Mouse (Mus musculus) bone marrow macrophage, adult 2 months (primary cell): ENCODE measurements at regions not wholly inside any gene's neighbourhood (a gene's known extent, or its start where the extent isn't known, plus 50 kb on each side); places are given as distances from the start of the nearest gene placed in this dataset.

Experiments used
- H3K27ac ChIP-seq: 2 replicates; pipeline ENCODE4 v1.5.1; 2012; ENCODE audit warnings: low read depth, low read length; ENCODE audit not compliant: insufficient read depth
- H3K4me1 ChIP-seq: 2 replicates; pipeline ENCODE4 v1.6.1; 2012; ENCODE audit warnings: low read length; ENCODE audit not compliant: control insufficient read depth, insufficient read depth
- H3K4me3 ChIP-seq: 2 replicates; pipeline ENCODE4 v1.5.1; 2012; ENCODE audit warnings: mild to moderate bottlenecking, low read length, moderate library complexity; ENCODE audit not compliant: insufficient read depth
- CTCF ChIP-seq: IDR thresholded peaks from 2 replicates; pipeline ENCODE4 v1.5.1; 2012; ENCODE audit warnings: low read depth, mild to moderate bottlenecking, low read length, moderate library complexity
- POLR2A ChIP-seq: IDR thresholded peaks from 2 replicates; pipeline ENCODE4 v1.6.1; 2012; ENCODE audit warnings: mild to moderate bottlenecking, low read depth, low read length, borderline replicate concordance

DNA sequence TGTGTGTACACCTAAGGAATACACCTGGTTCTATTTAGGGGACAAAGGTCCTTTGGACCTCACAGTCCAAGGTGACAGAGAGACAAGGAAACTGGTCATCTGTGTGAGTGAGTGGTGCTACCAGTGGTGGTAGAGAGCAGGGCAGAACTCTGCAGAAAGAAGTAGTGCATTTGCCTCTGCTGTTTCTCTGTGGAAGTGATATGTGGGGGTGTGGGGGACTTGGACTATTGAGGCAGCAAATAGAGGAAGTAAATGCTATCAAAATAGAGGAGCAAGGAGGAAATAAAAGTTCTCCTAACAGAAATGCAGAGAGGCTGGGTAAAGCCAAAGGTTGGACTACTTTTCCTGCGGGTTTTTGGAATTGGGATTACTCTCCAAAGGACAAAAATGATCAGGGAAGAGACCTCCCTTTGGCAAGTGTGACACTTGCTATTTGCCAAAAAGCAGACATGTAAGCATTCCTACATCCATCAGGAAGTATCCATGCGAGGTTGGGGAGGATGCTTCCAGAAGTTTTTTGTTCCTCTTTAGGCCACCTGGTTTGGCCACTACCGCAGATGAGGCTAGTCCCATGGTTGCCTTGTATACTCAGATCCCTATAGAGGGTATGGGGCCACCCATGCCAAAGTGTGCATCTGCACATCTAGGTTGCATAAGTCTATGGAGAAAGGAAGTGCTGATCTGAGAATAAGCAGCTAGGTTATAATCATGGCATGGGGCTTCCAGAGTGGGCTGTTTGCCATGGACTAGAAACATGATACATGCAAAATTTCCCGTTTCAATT, 285.0 kb upstream of the Klf4 start:
- Histone ChIP-seq H3K27ac (peak overlapping the region; percentile 82), H3K4me3 (no peak overlapping the region), H3K4me1 (peaks cover 48% of the 10 kb centered on the region)
- TF ChIP-seq POLR2A = no peak
- no peak for TF ChIP-seq CTCF

DNA sequence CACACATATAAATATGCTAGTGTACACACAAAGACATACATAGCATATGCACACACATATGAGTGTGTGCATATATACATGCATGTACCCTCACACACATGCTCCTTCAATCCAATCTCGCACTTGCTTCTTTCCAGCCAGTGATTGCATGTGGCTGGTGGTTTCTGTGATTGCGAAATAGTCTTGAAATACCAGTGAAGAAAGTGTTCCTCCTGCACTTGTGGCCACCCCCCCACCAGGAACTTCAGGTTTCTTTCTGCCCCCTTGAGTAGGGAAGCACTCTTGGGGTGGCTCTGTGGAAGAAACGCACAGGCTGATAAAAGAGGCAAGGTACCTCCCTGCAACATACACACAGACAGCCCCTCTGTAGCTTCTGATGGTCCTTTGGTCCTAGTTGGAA, 283.6 kb upstream of the Klf4 start:
- Histone ChIP-seq H3K4me3 (no peak overlapping the region), H3K27ac (peak overlapping the region; percentile 64), H3K4me1 (peaks cover 61% of the 10 kb centered on the region)
- TF ChIP-seq CTCF = no peak
- TF ChIP-seq POLR2A = no peak

DNA sequence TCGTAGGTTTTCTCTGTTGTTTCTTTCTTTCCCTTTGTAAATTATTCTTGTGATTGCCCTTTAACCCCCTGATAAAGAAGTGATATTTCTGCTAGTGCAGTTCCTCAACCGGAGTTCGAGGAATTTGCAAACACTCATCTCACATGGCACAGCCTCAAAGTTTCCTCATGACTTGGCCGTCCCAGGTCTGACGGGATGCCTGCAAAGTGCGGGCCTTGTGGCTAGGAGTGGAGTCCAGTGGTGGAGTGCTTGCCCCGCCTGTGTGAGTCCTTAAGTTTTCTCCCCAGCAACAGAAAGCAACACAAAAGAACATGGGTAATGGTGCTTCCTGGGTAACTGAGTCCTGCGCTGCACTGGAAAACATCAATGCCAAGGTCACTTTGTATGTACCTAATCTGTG, 280.6 kb upstream of the Klf4 start:
- peaks cover 64% of the 10 kb centered on the region for H3K4me1 ChIP-seq

GRCm38 (mm10) chr4:55811656-55812055, 279.4 kb upstream of the Klf4 start:
- Histone ChIP-seq H3K27ac (peak overlapping the region; percentile 69), H3K4me1 (peaks cover 59% of the 10 kb centered on the region), H3K4me3 (no peak overlapping the region)

More for the DNA sequence above, 280.6 kb upstream of the Klf4 start:
- Histone ChIP-seq H3K27ac (0 out of 2 replicates have a peak overlapping the region, but pooled peaks have one; percentile 14), H3K4me3 (no peak overlapping the region)
- no peak for TF ChIP-seq POLR2A
- no peak for TF ChIP-seq CTCF

GRCm38 (mm10) chr4:55808501-55808900, 276.2 kb upstream of the Klf4 start:
- TF ChIP-seq CTCF (no peak), POLR2A (no peak)
- Histone ChIP-seq H3K4me1 (peaks cover 56% of the 10 kb centered on the region), H3K4me3 (no peak overlapping the region), H3K27ac (no peak overlapping the region)

More at GRCm38 (mm10) chr4:55811656-55812055, 279.4 kb upstream of the Klf4 start:
- TF ChIP-seq POLR2A = no peak
- TF ChIP-seq CTCF = no peak

GRCm38 (mm10) chr4:55806799-55807198, 274.5 kb upstream of the Klf4 start:
- H3K4me3 ChIP-seq = no peak overlapping the region
- H3K27ac ChIP-seq = no peak overlapping the region
- no peak for TF ChIP-seq POLR2A
- no peak for TF ChIP-seq CTCF
- H3K4me1 ChIP-seq = peaks cover 45% of the 10 kb centered on the region

DNA sequence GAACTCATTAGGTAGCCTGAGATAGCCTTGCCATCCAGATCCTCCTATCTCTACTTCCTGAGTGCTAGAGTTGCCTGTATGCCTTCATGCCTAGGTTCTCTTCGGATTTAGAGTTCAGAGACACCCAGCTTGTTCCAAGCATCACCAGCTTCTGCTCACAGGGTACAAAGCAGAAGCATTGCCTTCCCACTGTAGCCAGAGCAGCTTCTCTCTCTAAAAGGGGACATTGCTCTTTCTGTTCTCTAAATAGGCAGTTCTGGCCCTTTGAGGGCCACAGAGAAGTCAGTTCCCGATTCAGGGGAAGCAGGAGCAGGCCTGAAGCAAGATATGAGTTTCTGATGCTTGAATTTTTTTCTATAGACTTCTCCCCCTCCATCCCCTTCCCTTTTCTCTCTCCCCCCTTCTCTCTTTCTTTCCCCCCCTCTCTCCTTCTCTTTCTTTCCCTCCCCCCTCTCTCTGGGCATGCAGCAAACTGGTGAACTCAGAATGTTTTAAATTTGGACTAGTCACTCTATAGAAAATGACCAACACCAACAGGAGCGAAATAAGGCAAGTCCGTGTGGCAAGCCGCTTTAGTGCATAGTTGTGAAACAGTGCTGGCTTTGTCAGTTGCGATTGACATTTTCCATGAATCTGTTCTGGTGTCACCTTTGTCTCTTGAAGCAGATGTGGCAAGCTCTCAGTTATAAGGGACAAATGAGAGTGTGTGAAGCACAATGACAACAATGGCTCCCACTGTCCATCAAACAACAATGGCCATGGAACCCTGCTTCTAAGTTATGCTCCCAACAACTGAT, 273.2 kb upstream of the Klf4 start:
- no peak for TF ChIP-seq CTCF
- no peak for TF ChIP-seq POLR2A
- Histone ChIP-seq H3K27ac (peak overlapping the region; percentile 48), H3K4me3 (no peak overlapping the region), H3K4me1 (peaks cover 37% of the 10 kb centered on the region)

DNA sequence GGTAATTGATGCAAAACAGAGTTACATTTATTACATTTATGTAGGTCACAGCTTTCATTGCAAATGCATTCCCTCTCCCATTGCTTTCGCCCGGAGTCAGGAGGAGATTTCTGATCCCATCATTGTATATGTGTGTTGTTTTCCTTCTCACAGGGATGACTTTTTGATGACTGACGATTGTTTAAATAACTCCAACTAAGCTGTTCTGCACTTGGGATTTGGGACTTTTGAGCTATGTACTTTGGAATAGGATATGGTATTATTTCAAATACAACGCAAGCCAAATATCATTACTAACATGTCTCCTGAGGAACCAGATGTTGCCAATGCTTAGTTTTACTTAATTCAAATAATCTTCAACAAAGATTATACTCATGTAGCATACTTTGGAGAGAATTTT, 269.8 kb upstream of the Klf4 start:
- Histone ChIP-seq H3K4me3 (no peak overlapping the region), H3K27ac (no peak overlapping the region), H3K4me1 (peaks cover 45% of the 10 kb centered on the region)
- TF ChIP-seq POLR2A = no peak

- Histone ChIP-seq H3K4me1 (peaks cover 23% of the 10 kb centered on the region), H3K27ac (peak overlapping the region; percentile 97), H3K4me3 (no peak overlapping the region)
- TF ChIP-seq POLR2A (no peak), CTCF (no peak)
Observed at GRCm38 (mm10) chr4:55798099-55798498, 265.8 kb upstream of the Klf4 start.

DNA sequence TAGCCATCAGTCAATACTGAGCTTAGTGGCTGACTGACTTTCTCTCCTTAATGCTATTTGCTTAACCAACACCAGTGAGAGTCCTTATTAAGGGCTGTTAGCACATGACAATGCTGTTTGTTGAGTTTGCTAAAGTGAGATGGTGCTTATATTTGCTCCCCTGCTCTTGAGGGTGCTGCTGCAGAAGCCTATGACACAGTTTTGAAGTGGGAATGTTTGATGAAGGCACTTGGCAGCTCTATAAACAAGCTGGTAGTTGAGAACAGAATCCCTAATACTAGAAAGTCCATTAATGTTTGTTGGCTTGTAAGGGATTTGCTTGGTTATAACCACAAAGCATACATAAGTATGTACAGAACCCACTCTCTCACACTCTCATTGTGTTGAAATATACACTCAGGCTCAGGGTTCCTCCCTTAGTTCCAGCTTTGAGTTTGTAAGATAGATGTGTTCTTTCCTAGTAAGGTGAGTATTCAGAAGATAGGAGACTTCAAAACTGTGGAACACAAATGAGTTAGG, 249.1 kb upstream of the Klf4 start:
- Histone ChIP-seq H3K4me3 (no peak overlapping the region), H3K27ac (no peak overlapping the region), H3K4me1 (peaks cover 8% of the 10 kb centered on the region)
- TF ChIP-seq POLR2A (no peak), CTCF (no peak)
